Mouse (Mus musculus): ENCODE measurements around the gene Prrt4. TPM values are rescaled to one million over a fixed set of nuclear protein-coding genes. Genes with fewer than 3 reads are reported as not detected.

The Prrt4 gene
- polyA plus RNA-seq, 1 experiment from 2014 or later = 1.6 TPM

- Histone ChIP-seq H3K27ac (replicated peaks) (no peak overlapping the region), H3K36me3 (peaks cover 17% of the 10 kb centered on the region), H3K27me3 (no peaks in the 10 kb centered on the region), H3K4me1 (no peaks in the 10 kb centered on the region), H3K4me2 (replicated peaks) (no peak overlapping the region), H3K9ac (replicated peaks) (no peak overlapping the region), H3K4me3 (no peak overlapping the region), H3K9me3 (no peaks in the 10 kb centered on the region)
- no peak for ATAC-seq (ENCODE audit: low FRiP score, low read depth)
- WGBS = 41% methylated on average over 5 of the region's 5 CpGs
Measured at GRCm38 (mm10) chr6:29143608-29144007, 35.8 kb downstream of the Prrt4 start.

- ATAC-seq (ENCODE audit: low FRiP score, low read depth) = no peak
- Histone ChIP-seq H3K9me3 (no peaks in the 10 kb centered on the region), H3K4me1 (no peaks in the 10 kb centered on the region), H3K9ac (replicated peaks) (no peak overlapping the region), H3K27me3 (no peaks in the 10 kb centered on the region), H3K4me3 (no peak overlapping the region), H3K36me3 (peaks cover 67% of the 10 kb centered on the region), H3K27ac (replicated peaks) (no peak overlapping the region), H3K4me2 (replicated peaks) (no peak overlapping the region)
- 94% methylated on average over 9 of the region's 9 CpGs for WGBS
Measured at GRCm38 (mm10) chr6:29137441-29137840, 41.9 kb downstream of the Prrt4 start.

GRCm38 (mm10) chr6:29133100-29133499 lies 46.3 kb downstream of the Prrt4 start:
- Histone ChIP-seq H3K9ac (replicated peaks) (no peak overlapping the region), H3K36me3 (peaks cover 93% of the 10 kb centered on the region), H3K4me3 (no peak overlapping the region), H3K4me1 (no peaks in the 10 kb centered on the region), H3K27me3 (no peaks in the 10 kb centered on the region), H3K4me2 (replicated peaks) (no peak overlapping the region), H3K27ac (replicated peaks) (no peak overlapping the region), H3K9me3 (no peaks in the 10 kb centered on the region)
- WGBS = 92% methylated on average over 9 of the region's 9 CpGs
- ATAC-seq (ENCODE audit: low FRiP score, low read depth) = no peak

- no peaks in the 10 kb centered on the region for H3K27me3 ChIP-seq
- H3K4me3 ChIP-seq = no peak overlapping the region
- H3K4me1 ChIP-seq = no peaks in the 10 kb centered on the region
- H3K27ac ChIP-seq (replicated peaks) = no peak overlapping the region
- ATAC-seq (ENCODE audit: low FRiP score, low read depth) = no peak
- H3K9ac ChIP-seq (replicated peaks) = no peak overlapping the region
- WGBS = 93% methylated on average over 7 of the region's 7 CpGs
- H3K36me3 ChIP-seq = peaks cover 82% of the 10 kb centered on the region
- no peaks in the 10 kb centered on the region for H3K9me3 ChIP-seq
- no peak overlapping the region for H3K4me2 ChIP-seq (replicated peaks)
Measured at GRCm38 (mm10) chr6:29126878-29127426, 52.4 kb downstream of the Prrt4 start.

- Histone ChIP-seq H3K27ac (replicated peaks) (no peak overlapping the region), H3K9ac (replicated peaks) (no peak overlapping the region), H3K4me1 (no peaks in the 10 kb centered on the region), H3K9me3 (no peaks in the 10 kb centered on the region), H3K27me3 (no peaks in the 10 kb centered on the region), H3K36me3 (peaks cover 13% of the 10 kb centered on the region), H3K4me3 (no peak overlapping the region), H3K4me2 (replicated peaks) (no peak overlapping the region)
- WGBS = 89% methylated on average over 13 of the region's 13 CpGs
- no peak for ATAC-seq (ENCODE audit: low FRiP score, low read depth)
Measured at GRCm38 (mm10) chr6:29119990-29120389, 59.4 kb downstream of the Prrt4 start.

Small RNAs within 50 kb of the gene (microRNA-seq; reads per million reads assigned to microRNA genes)
- not detected for gene Gm24303

Other genes with a start within 250 kb of the Prrt4 start
- gene Lep, start 119.4 kb downstream of the Prrt4 start, polyA plus RNA-seq (2016; fragmentation: Nextera tagmentation; extraction: Ambion mirVana) = not detected in 2 replicates
- gene Rbm28, start 14.6 kb downstream of the Prrt4 start, polyA plus RNA-seq (2016; fragmentation: Nextera tagmentation; extraction: Ambion mirVana) = 59.7 and 62.5 TPM in 2 replicates
- gene Impdh1, start 36.8 kb upstream of the Prrt4 start, polyA plus RNA-seq (2016; fragmentation: Nextera tagmentation; extraction: Ambion mirVana) = 50.2 and 51.6 TPM in 2 replicates
- gene Hilpda, start 92.9 kb upstream of the Prrt4 start, polyA plus RNA-seq (2016; fragmentation: Nextera tagmentation; extraction: Ambion mirVana) = 29.7 and 31.0 TPM in 2 replicates
- gene Fam71f2, start 100.0 kb upstream of the Prrt4 start, polyA plus RNA-seq (2016; fragmentation: Nextera tagmentation; extraction: Ambion mirVana) = 0.60 and 1.2 TPM in 2 replicates
- gene Fam71f1, start 139.6 kb upstream of the Prrt4 start, polyA plus RNA-seq (2016; fragmentation: Nextera tagmentation; extraction: Ambion mirVana) = not detected in 2 replicates
- 204 and 225 TPM in 2 replicates for gene Calu, start 168.5 kb upstream of the Prrt4 start, polyA plus RNA-seq (2016; fragmentation: Nextera tagmentation; extraction: Ambion mirVana)
- 0.13 and 0.35 TPM in 2 replicates for gene Opn1sw, start 208.9 kb upstream of the Prrt4 start, polyA plus RNA-seq (2016; fragmentation: Nextera tagmentation; extraction: Ambion mirVana)
- 27.2 and 32.9 TPM in 2 replicates for gene Ccdc136, start 216.7 kb upstream of the Prrt4 start, polyA plus RNA-seq (2016; fragmentation: Nextera tagmentation; extraction: Ambion mirVana)